Mouse (Mus musculus) layer of hippocampus, adult 9-11 months (tissue): ENCODE measurements around the gene Rara.
"Not testable (repeated sequence)": the region's sequence is repeated elsewhere in the genome, so short reads cannot be mapped to it uniquely, and the experiment has no call there.

Experiments used
- DNase-seq: peaks from one replicate; pipeline ENCODE4 v3.0.0; 2022

The Rara gene

GRCm38 (mm10) chr11:98970191-98970925 lies 42.7 kb downstream of the Rara start:
- DNase-seq, result no peak

- no peak for DNase-seq
Observed at GRCm38 (mm10) chr11:98971316-98972031, 43.9 kb downstream of the Rara start.

- no peak for DNase-seq
Observed at GRCm38 (mm10) chr11:98972215-98972614, 44.6 kb downstream of the Rara start.

GRCm38 (mm10) chr11:98972801-98973360 lies 45.3 kb downstream of the Rara start:
- DNase-seq, result no peak

DNA sequence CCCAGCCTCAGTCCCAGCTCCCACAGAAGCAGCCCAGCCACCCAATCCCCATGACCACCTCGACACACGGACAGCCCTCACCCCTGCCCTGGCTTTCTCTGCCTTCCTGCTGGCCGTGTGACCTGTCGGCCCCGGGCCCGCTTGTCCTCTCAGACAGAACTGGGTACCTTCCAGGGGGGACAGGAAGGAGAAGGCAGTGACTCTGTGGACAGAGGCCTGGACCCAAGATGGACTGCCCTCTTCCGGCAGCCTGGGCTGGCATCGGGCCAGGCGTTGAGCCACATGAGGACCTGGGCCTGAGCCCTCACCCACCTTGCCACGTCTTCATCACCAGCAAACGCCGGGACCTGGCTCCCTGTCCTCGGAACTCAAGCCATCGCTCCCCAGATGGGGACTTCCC lies 46.0 kb downstream of the Rara start:
- no peak for DNase-seq

GRCm38 (mm10) chr11:98974213-98974612 lies 46.6 kb downstream of the Rara start:
- DNase-seq, result no peak

DNA sequence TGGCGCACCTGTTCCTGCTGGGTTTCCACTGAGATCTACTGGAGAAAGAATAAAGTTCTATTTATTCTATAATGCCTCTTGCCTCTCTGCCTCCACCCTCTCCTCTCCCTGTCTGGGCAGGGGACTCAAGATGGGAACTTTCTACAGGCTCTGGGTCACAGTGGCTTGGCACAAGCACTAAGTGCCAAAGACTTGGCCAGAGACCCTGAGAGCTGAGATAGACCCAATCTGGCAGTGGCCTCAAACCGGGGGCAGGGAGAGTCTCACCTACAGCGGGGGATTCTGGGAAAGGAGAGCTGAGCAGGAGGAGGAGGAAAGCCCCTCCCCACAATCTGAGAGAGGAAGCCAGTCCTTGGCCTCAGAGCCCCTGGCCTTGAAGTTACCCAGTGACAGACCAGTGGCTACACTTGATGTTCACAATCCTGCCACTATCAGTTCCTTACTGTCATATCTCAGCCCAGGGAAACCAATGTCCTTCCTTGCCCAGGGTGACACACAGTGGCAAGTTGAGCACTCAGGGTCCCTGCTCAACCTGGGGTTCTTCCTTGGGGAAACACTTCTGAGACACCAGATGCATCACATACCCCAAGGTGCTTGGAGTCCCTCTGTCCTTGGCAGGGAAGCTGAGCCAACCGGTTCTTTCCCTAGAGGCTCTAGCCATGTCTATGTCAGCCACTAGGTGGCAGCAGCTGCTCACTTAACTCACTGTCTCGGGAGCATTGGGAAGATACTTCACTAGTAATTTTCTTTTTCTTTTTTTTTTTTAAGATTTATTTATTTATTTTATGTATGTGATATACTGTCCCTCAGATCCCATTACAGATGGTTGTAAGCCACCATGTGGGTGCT lies 47.5 kb downstream of the Rara start:
- no peak for DNase-seq

GRCm38 (mm10) chr11:98978526-98979148 lies 51.0 kb downstream of the Rara start:
- DNase-seq, result no peak

GRCm38 (mm10) chr11:98979356-98979755 lies 51.7 kb downstream of the Rara start:
- no peak for DNase-seq

GRCm38 (mm10) chr11:98981289-98981996 lies 53.8 kb downstream of the Rara start:
- no peak for DNase-seq

GRCm38 (mm10) chr11:98981997-98982772 lies 54.6 kb downstream of the Rara start:
- no peak for DNase-seq

DNA sequence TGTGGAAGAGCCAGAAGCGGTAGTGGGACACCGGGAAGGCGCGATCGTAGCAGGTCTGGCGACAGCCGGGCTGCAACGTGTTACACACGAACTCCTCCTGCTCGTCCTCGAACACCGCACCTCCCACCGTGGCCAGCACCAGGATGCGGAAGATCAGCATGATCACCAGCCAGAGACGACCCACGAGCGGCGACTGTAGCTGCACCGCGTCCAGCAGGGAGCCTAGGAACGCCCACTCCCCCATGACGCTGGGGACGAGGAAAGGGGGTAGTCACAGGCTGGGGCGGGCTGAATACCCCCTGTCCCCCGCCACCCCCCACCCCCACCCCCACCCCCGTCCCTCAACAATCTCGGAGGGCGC lies 55.1 kb downstream of the Rara start, which contains the start of gene Gjd3:
Gene Gjd3, minus strand, starts transcription at position 244 of the 361 bp plus-strand sequence.
- no peak for DNase-seq

GRCm38 (mm10) chr11:98983551-98983950 lies 55.9 kb downstream of the Rara start:
- DNase-seq, result no peak

DNA sequence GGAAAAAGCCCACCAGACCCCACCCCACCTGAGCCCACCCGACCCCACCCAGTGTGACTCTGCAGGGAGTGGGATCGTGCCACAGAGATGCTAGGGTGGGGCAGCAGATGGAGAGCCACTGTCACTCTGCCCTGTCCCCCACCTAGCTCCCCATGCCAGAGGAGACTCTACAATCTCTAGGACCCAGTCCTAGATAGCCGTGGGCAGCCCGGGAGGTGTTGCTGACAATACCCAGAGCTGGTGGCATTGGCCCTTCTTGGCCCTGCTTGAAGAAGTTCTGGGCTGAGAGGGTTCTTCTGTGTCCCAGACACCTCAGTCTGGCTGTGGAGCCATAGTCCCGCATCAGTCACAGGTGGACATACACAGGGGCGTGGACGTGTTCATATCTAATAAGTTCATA lies 57.9 kb downstream of the Rara start:
- no peak for DNase-seq

GRCm38 (mm10) chr11:98988260-98988659 lies 60.6 kb downstream of the Rara start:
- not testable (repeated sequence) for DNase-seq

DNA sequence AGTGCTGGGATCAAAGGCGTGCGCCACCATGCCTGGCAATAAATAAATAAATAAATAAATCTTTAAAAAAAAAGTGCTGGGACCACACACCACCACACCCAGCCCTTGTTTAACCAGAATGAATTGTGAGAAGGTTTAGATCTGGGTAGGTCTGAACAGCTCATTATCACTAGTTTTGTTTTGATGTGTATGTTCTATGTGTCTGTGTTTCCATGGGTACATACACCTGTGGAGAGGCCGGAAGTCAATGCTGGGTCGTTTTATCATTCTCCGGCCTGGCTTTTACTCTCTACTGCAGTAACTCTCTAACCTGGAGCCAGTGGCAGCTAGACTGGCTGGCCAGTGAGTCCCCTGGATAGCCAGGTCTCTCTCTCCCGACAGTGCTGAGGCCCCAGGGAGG lies 63.2 kb downstream of the Rara start:
- DNase-seq, result no peak

- no peak for DNase-seq
Observed at GRCm38 (mm10) chr11:98995987-98996386, 68.4 kb downstream of the Rara start.

DNA sequence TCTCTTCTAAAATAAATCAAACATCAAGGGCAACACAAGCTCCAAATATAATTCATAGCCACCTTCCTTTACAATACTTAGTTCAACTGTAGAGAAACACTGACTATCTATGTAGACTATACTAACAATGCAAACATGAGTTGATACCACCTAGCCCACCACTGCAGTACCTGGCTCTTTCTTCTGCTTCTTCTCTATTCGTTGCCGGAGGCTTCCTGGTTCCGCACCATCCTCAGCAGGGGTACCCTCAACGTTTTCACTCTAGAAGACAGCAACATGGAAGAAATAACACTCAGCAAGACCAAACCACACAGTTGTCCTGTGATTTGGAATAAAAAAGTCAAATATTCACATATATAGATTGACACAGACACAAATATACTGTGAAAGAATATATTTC lies 70.0 kb downstream of the Rara start:
- no peak for DNase-seq

GRCm38 (mm10) chr11:98998776-98999175 lies 71.2 kb downstream of the Rara start:
- DNase-seq, result no peak

- no peak for DNase-seq
Observed at GRCm38 (mm10) chr11:98999243-98999642, 71.6 kb downstream of the Rara start.

DNA sequence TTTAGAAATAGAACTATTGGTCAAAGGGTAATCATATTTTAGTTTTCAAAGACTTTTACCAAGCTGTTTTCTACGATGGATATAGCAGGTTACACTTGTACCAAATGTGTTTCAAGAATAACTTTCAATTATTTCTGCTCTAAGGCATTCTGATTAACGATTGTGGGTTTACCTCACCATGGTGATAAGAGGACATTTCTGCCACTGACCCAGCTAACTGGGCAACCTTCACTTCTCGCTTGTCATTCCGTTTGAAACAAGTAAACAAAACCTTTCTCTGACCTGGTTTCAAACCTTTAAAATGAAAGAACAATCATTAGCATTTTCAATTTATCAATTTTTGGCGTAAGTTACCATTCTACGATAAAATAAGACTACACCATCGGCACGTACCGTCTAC lies 79.2 kb downstream of the Rara start:
- DNase-seq, result no peak
